Mouse (Mus musculus) testis, adult 2 months (tissue): ENCODE data around the gene Stard5.

Experiments
- CTCF ChIP-seq: fragments of 200-500 bp; IDR thresholded peaks from 2 replicates; pipeline ENCODE4 v1.5.1; 2012; ENCODE audit warnings: low read depth, mild to moderate bottlenecking, inconsistent platforms, low read length, moderate library complexity; ENCODE audit not compliant: control insufficient read depth, insufficient read depth, insufficient replicate concordance
- POLR2A ChIP-seq: fragments of 200-500 bp; IDR thresholded peaks from 2 replicates; pipeline ENCODE4 v1.6.1; 2012; ENCODE audit warnings: low read depth, mild to moderate bottlenecking, inconsistent platforms, low read length, moderate library complexity; ENCODE audit not compliant: control insufficient read depth

DNA sequence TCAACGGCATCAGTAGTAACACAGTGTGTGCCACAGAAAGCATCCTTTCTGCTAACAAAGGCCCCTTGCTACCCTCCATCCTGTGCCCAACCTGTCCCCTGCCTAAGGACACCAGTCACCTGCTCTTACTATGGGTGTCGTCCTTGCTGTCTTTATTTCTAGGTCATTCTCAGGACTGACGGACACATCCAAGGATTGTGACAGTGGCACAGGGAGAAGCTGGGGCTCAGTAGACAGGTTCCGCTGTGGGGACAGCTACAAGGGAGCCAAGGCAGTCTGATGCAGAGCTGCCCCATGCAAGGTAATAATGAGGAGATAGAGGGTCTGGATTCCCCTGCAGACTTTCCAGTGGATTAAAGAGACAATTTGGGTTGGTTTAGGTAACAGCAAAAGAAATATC lies 46.7 kb downstream of the Stard5 start:
- TF ChIP-seq CTCF, result no peak
- no peak for TF ChIP-seq POLR2A
